Mouse (Mus musculus) bone marrow, adult 2 months (tissue): Measurements from ENCODE around the gene Nav2. TPM values are rescaled to one million over a fixed set of nuclear protein-coding genes. Genes with fewer than 3 reads are reported as not detected.

Experiments
- H3K27ac ChIP-seq: fragments of 200-500 bp; 2 replicates; pipeline ENCODE4 v1.5.1; 2012; ENCODE audit warnings: low read depth, mild to moderate bottlenecking, control low read depth, inconsistent platforms, low read length; ENCODE audit not compliant: control insufficient read depth, poor library complexity, insufficient read depth
- H3K4me1 ChIP-seq: fragments of 200-500 bp; 2 replicates; pipeline ENCODE4 v1.6.1; 2011; ENCODE audit warnings: low read length; ENCODE audit not compliant: control insufficient read depth, insufficient read depth
- H3K4me3 ChIP-seq: fragments of 200-500 bp; replicated peaks from 2 replicates; pipeline ENCODE3; 2011; ENCODE audit warnings: mild to moderate bottlenecking, low read depth, low read length, control low read depth; ENCODE audit not compliant: control insufficient read depth
- CTCF ChIP-seq: fragments of 200-500 bp; IDR thresholded peaks from 2 replicates; pipeline ENCODE4 v1.5.1; 2011; ENCODE audit warnings: low read length, control low read depth; ENCODE audit not compliant: control insufficient read depth, insufficient read depth
- POLR2A ChIP-seq: fragments of 200-500 bp; IDR thresholded peaks from 2 replicates; pipeline ENCODE4 v1.6.1; 2011; ENCODE audit warnings: low read depth, mild to moderate bottlenecking, control low read depth, low read length, borderline replicate concordance; ENCODE audit not compliant: control insufficient read depth
- WGBS: fragments of 180-500 bp; shearing (Covaris S2); methylation state at CpG from one replicate; pipeline ENCODE4 v1.1.7; 2018; 5-methylcytosine and 5-hydroxymethylcytosine counted together
- polyA plus RNA-seq: library from polyadenylated mRNA; stranded (reverse); fragments of >200 nt; gene quantifications from 2 replicates; pipeline ENCODE4 v1.2.4, GENCODE M21; 2011; ENCODE audit warnings: low replicate concordance; ENCODE audit not compliant: missing spikeins, insufficient read depth, insufficient read length

Nav2 gene
- polyA plus RNA-seq, 1 experiment, result 8.5 TPM

GRCm38 (mm10) chr7:49361465-49362090 is 453.1 kb downstream of the Nav2 start:
- TF ChIP-seq POLR2A, result no peak
- TF ChIP-seq CTCF, result no peak
- H3K4me3 ChIP-seq, result no peak overlapping the region

GRCm38 (mm10) chr7:49364486-49365162 is 456.1 kb downstream of the Nav2 start:
- TF ChIP-seq POLR2A (no peak), CTCF (no peak)
- Histone ChIP-seq H3K27ac (no peak overlapping the region), H3K4me3 (no peak overlapping the region), H3K4me1 (no peaks in the 10 kb centered on the region)
- WGBS, result 83% methylated on average over 13 of the region's 13 CpGs

More at GRCm38 (mm10) chr7:49361465-49362090, 453.1 kb downstream of the Nav2 start:
- H3K4me1 ChIP-seq, result no peaks in the 10 kb centered on the region
- H3K27ac ChIP-seq, result no peak overlapping the region
- 82% methylated on average over 9 of the region's 9 CpGs for WGBS

- Histone ChIP-seq H3K4me1 (no peaks in the 10 kb centered on the region), H3K27ac (no peak overlapping the region), H3K4me3 (no peak overlapping the region)
- TF ChIP-seq POLR2A (no peak), CTCF (no peak)
- WGBS, result 59% methylated on average over 5 of the region's 5 CpGs
These were observed 460.1 kb downstream of the Nav2 start for GRCm38 (mm10) chr7:49368590-49368989.

- Histone ChIP-seq H3K27ac (no peak overlapping the region), H3K4me3 (no peak overlapping the region), H3K4me1 (no peaks in the 10 kb centered on the region)
- TF ChIP-seq POLR2A (no peak), CTCF (no peak)
- WGBS, result 65% methylated on average over 3 of the region's 3 CpGs
These were observed 460.5 kb downstream of the Nav2 start for GRCm38 (mm10) chr7:49369006-49369405.

- Histone ChIP-seq H3K4me3 (no peak overlapping the region), H3K4me1 (no peaks in the 10 kb centered on the region), H3K27ac (no peak overlapping the region)
- WGBS, result 85% methylated on average over 10 of the region's 10 CpGs
- no peak for TF ChIP-seq CTCF
- no peak for TF ChIP-seq POLR2A
These were observed 461.4 kb downstream of the Nav2 start for GRCm38 (mm10) chr7:49369809-49370473.

GRCm38 (mm10) chr7:49371345-49371744 is 462.8 kb downstream of the Nav2 start:
- TF ChIP-seq POLR2A (no peak), CTCF (no peak)
- no peaks in the 10 kb centered on the region for H3K4me1 ChIP-seq
- no peak overlapping the region for H3K4me3 ChIP-seq
- 86% methylated on average over 2 of the region's 2 CpGs for WGBS
- no peak overlapping the region for H3K27ac ChIP-seq

GRCm38 (mm10) chr7:49371972-49372371 is 463.5 kb downstream of the Nav2 start:
- Histone ChIP-seq H3K4me3 (no peak overlapping the region), H3K4me1 (no peaks in the 10 kb centered on the region), H3K27ac (no peak overlapping the region)
- WGBS, result 81% methylated on average over 7 of the region's 7 CpGs
- no peak for TF ChIP-seq CTCF
- TF ChIP-seq POLR2A, result no peak

- Histone ChIP-seq H3K4me1 (no peaks in the 10 kb centered on the region), H3K27ac (no peak overlapping the region), H3K4me3 (no peak overlapping the region)
- WGBS, result 84% methylated on average over 1 of the region's 1 CpGs
- TF ChIP-seq CTCF (no peak), POLR2A (no peak)
These were observed 464.7 kb downstream of the Nav2 start for GRCm38 (mm10) chr7:49373173-49373572.
